Mouse (Mus musculus) kidney, embryonic 15.5 days (tissue): ENCODE results near the gene Cdca4. TPM values are rescaled to one million over a fixed set of nuclear protein-coding genes. Genes with fewer than 3 reads are reported as not detected.
A peak's percentile ranks its signal among the peaks of the same experiment; 100 is the strongest.

Experiments
- ATAC-seq: fragments of 200-750 bp; cut with Nextera tagmentation; replicated peaks from 2 replicates; pipeline ENCODE4 v1.8.0; 2017; ENCODE audit warnings: moderate TSS enrichment; ENCODE audit not compliant: low FRiP score
- H3K27ac ChIP-seq: fragments of 300-500 bp; sonication (generic); 2 replicates; pipeline ENCODE4 v1.5.1; 2015; ENCODE audit warnings: mild to moderate bottlenecking, inconsistent platforms
- H3K27me3 ChIP-seq: fragments of 300-500 bp; sonication (generic); 2 replicates; pipeline ENCODE4 v1.6.1; 2015; ENCODE audit warnings: inconsistent platforms
- H3K36me3 ChIP-seq: fragments of 300-500 bp; sonication (generic); 2 replicates; pipeline ENCODE4 v1.6.1; 2015; ENCODE audit warnings: inconsistent platforms
- H3K4me1 ChIP-seq: fragments of 300-500 bp; sonication (generic); 2 replicates; pipeline ENCODE4 v1.6.1; 2015; ENCODE audit warnings: inconsistent platforms
- H3K4me2 ChIP-seq: fragments of 300-500 bp; sonication (generic); 2 replicates; pipeline ENCODE4 v1.6.1; 2015; ENCODE audit warnings: moderate library complexity, mild to moderate bottlenecking, inconsistent platforms
- H3K4me3 ChIP-seq: fragments of 300-500 bp; sonication (generic); replicated peaks from 2 replicates; pipeline ENCODE4 v1.5.1; 2015; ENCODE audit warnings: mild to moderate bottlenecking, inconsistent platforms
- H3K9ac ChIP-seq: fragments of 300-500 bp; sonication (generic); 2 replicates; pipeline ENCODE4 v1.6.1; 2015; ENCODE audit warnings: mild to moderate bottlenecking, inconsistent platforms
- H3K9me3 ChIP-seq: fragments of 300-500 bp; sonication (generic); replicated peaks from 2 replicates; pipeline ENCODE4 v1.6.1; 2016; ENCODE audit warnings: inconsistent platforms
- WGBS: fragments of 180-500 bp; shearing (Covaris S2); methylation state at CpG from one replicate; pipeline ENCODE4 v1.1.7; 2015; ENCODE audit warnings: mixed read lengths; 5-methylcytosine and 5-hydroxymethylcytosine counted together
- polyA plus RNA-seq: library from polyadenylated mRNA; unstranded; fragments of >200 nt; fragmentation: Nextera tagmentation; extraction: Ambion mirVana; gene quantifications from 2 replicates; pipeline ENCODE4 v1.2.1, GENCODE M21; 2015

The Cdca4 gene
- polyA plus RNA-seq, 1 experiment from 2014 or later: 122 TPM

DNA sequence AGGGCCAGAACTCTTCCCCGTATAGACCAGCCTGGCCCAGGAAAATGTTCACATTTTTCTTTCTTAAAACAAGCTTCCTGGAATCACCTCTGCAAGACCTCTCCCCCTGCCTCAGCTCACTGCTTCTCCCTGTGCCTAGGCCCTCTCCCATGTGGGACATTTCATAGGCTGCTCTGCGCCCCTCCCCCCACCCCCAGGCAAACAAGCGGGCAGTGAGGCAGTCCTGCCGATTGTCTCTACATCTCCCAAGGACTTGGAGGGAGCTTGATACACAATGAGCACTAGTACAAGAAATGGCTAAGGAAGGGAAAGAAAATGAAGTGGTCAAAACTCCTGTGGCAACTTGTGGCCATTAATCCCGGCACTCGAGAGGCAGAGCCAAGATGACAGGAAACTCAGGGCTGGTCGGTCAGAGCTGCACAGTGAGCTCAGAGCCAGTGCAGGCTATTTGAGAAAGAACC lies 34.8 kb downstream of the Cdca4 start:
- H3K36me3 ChIP-seq: no peaks in the 10 kb centered on the region
- H3K4me1 ChIP-seq: peaks cover 43% of the 10 kb centered on the region
- H3K4me3 ChIP-seq: no peak overlapping the region
- H3K27ac ChIP-seq: 0 out of 2 replicates have a peak overlapping the region, but pooled peaks have one; percentile 27
- H3K9me3 ChIP-seq: no peaks in the 10 kb centered on the region
- no peak overlapping the region for H3K9ac ChIP-seq
- peaks cover 14% of the 10 kb centered on the region; the same call in 1 of the 2 replicates for H3K27me3 ChIP-seq
- no peak overlapping the region for H3K4me2 ChIP-seq
- ATAC-seq: no peak
- 25% methylated on average over 7 of the region's 7 CpGs for WGBS

DNA sequence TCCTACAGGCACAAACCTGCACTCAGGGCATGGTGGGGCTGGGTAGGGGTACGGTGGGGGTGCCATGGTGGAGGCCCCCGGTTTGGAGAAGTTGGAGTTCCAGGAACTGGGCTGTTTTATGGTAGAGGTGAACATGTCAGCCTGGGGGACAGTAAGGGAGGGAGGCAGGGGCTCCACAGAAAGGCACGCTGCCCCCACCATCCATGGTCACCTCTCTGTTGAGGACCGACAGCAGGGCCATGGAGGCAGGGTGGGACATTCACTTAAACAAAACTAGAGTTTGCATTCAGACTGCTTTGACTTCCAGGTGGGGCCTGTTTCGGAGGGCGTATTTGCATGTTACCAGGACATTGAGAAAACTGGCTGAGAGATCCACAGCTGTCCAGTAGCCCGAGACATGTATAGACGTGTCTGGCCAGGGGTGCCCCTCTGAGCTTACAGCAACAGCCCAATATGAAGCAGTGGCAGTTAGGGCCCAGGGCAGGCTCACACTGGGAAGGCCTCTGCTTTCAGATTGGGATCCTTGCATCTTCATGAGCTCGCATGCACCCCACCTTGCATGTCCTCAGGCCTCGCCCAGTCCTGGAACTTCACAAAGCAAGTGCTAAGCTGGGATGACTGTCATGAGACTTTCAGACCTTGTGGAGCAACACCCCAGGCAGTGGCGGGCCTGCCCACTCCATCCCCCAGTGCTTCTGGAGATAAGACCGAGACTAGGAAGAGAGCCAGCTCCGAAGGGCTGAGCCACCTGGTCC lies 35.4 kb downstream of the Cdca4 start:
- Histone ChIP-seq H3K36me3 (no peaks in the 10 kb centered on the region), H3K4me3 (no peak overlapping the region), H3K4me2 (no peak overlapping the region), H3K9me3 (no peaks in the 10 kb centered on the region), H3K4me1 (peaks cover 41% of the 10 kb centered on the region), H3K27me3 (peaks cover 8% of the 10 kb centered on the region; the same call in 1 of the 2 replicates), H3K9ac (no peak overlapping the region), H3K27ac (0 out of 2 replicates have a peak overlapping the region, but pooled peaks have one; percentile 27)
- ATAC-seq: no peak
- WGBS: 75% methylated on average over 13 of the region's 13 CpGs

DNA sequence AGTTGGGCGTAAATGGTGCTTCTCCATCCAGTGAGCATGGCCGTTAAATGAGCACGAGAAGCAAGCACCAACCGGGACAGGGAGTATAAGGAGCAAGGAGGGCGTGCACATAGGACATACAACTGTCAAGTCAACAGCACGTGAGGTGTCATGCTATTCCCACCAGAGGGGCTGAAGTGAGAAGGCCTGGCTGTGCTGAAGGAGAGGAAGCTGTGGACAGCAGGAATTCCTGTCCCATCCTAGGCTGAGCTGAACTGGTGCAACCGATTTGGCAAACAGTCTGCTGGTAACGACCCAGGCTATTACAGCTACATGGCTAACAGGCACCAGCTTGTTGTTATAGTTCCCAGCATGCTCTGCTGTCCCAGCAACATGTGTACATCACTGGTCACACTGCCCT lies 38.2 kb downstream of the Cdca4 start:
- Histone ChIP-seq H3K9ac (no peak overlapping the region), H3K27me3 (no peaks in the 10 kb centered on the region), H3K4me1 (peaks cover 22% of the 10 kb centered on the region), H3K9me3 (no peaks in the 10 kb centered on the region), H3K4me3 (no peak overlapping the region), H3K4me2 (no peak overlapping the region), H3K27ac (no peak overlapping the region), H3K36me3 (no peaks in the 10 kb centered on the region)
- 58% methylated on average over 8 of the region's 8 CpGs for WGBS
- ATAC-seq: no peak

DNA sequence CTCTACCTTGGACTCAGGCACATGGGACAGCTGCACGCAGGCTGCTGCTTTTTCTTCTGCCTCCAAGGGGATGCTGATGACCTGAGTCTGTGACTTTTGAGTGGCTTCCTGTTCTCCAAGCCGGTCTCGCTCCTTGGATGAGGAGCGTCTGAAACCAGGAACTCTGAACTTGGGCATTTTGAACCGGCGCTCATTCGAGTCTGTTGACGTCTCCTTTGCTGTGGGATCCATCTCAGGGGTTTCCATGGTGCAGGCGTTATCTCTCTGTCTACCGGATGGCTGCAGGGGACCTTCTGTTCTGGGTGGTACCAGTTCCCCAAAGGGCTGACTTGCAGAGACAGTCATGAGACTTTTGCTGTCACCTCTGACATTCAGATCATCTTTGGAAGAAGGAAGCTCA lies 54.7 kb downstream of the Cdca4 start:
- H3K27me3 ChIP-seq: no peaks in the 10 kb centered on the region
- no peak for ATAC-seq
- no peak overlapping the region for H3K4me3 ChIP-seq
- 90% methylated on average over 10 of the region's 10 CpGs for WGBS
- H3K36me3 ChIP-seq: no peaks in the 10 kb centered on the region
- 0 out of 2 replicates have a peak, but pooled peaks cover 3% of the 10 kb centered on the region for H3K9me3 ChIP-seq
- H3K9ac ChIP-seq: no peak overlapping the region
- H3K4me2 ChIP-seq: no peak overlapping the region
- no peaks in the 10 kb centered on the region for H3K4me1 ChIP-seq
- no peak overlapping the region for H3K27ac ChIP-seq

DNA sequence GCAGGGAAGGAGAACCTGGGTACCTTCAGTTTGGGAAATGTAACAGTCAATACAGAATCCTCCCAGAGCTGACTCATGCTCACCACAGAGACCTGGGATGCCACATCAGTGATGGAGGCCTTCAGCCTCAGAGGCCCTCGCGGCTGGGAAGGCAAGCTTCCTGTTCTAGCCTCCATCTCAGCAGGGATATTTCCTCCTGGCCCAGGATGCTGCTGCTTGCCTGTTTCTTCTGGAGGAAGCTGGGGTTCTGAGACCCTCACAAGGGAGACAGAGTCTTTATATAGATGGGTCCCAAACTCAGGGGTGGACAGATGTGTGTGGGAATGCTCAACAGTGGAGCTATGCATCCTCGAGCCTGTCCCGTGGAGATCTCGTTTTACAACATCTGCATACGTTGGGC lies 55.2 kb downstream of the Cdca4 start:
- Histone ChIP-seq H3K9ac (no peak overlapping the region), H3K4me3 (no peak overlapping the region), H3K36me3 (no peaks in the 10 kb centered on the region), H3K4me1 (no peaks in the 10 kb centered on the region), H3K9me3 (0 out of 2 replicates have a peak, but pooled peaks cover 3% of the 10 kb centered on the region), H3K4me2 (no peak overlapping the region), H3K27ac (no peak overlapping the region), H3K27me3 (no peaks in the 10 kb centered on the region)
- ATAC-seq: no peak
- WGBS: 75% methylated on average over 6 of the region's 6 CpGs

DNA sequence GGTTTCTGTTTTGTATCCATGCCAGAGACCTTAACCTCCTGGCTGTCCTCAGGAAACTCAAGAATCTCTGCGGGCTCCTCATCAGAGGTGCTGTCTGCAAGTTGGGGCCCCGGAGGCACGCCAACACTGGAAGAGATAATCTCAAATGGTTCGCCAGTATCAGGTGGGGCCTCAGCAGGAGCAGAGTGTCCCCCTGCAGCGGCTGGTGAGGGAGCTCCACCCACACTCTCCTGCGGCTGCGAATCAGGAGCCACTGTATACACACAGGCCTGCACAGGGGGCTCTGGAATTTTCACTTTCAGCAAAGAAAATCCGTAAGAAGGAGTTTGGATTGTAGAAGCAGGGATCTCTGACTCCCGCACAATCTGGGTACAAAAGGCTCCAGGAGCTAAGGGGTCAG lies 55.9 kb downstream of the Cdca4 start:
- Histone ChIP-seq H3K27me3 (no peaks in the 10 kb centered on the region), H3K4me3 (no peak overlapping the region), H3K9ac (no peak overlapping the region), H3K4me1 (no peaks in the 10 kb centered on the region), H3K9me3 (0 out of 2 replicates have a peak, but pooled peaks cover 3% of the 10 kb centered on the region), H3K4me2 (no peak overlapping the region), H3K27ac (no peak overlapping the region), H3K36me3 (no peaks in the 10 kb centered on the region)
- 50% methylated on average over 9 of the region's 9 CpGs for WGBS
- ATAC-seq: no peak

DNA sequence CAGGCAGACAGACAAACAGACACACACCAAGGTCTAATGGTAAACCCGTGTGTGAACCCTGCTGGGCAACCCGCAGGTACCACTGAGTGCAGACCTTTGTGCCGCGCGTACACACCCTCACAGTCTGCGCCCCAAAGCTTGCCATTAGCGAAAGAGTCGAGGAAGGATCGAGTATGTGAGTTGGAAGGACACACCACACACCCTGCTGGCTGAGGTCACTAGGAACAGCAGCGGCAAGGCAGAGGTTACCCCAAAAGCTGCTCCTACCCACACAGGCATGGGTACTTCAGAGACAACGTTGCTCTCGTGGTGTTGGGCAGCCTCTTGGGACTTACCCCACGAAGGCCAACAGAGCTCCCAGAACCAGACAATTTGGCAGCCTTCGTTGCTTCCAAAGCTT lies 56.9 kb downstream of the Cdca4 start:
- Histone ChIP-seq H3K4me2 (no peak overlapping the region), H3K4me3 (no peak overlapping the region), H3K4me1 (no peaks in the 10 kb centered on the region), H3K36me3 (no peaks in the 10 kb centered on the region), H3K9me3 (0 out of 2 replicates have a peak, but pooled peaks cover 3% of the 10 kb centered on the region), H3K27ac (no peak overlapping the region), H3K27me3 (no peaks in the 10 kb centered on the region), H3K9ac (no peak overlapping the region)
- ATAC-seq: no peak
- WGBS: 91% methylated on average over 14 of the region's 14 CpGs

DNA sequence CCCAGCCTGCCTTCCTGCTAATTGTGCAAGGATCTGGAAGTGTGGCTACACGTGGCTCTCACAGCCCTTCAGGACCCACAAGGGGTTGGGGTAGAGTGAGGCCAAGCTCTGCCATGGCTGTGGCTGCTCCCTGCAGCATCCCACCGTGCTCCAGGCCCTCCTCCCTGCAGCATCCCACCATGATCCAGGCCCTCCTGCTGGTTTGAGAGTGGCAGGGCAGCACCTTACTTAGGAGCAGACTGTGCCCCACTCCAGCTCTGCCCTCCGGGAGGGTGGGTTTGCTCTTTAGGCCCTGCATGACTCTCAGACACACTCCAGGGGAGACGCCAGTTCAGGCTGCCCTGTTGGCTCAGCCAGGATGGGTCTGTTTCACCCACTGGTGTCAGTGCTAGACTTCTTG lies 58.8 kb downstream of the Cdca4 start:
- Histone ChIP-seq H3K4me3 (no peak overlapping the region), H3K4me1 (no peaks in the 10 kb centered on the region), H3K9me3 (no peaks in the 10 kb centered on the region), H3K27me3 (no peaks in the 10 kb centered on the region), H3K4me2 (no peak overlapping the region), H3K36me3 (no peaks in the 10 kb centered on the region), H3K9ac (no peak overlapping the region), H3K27ac (no peak overlapping the region)
- WGBS: 79% methylated on average over 4 of the region's 4 CpGs
- ATAC-seq: no peak

Other genes starting within 250 kb of the Cdca4 start
- gene Inf2, start 240.6 kb downstream of the Cdca4 start, polyA plus RNA-seq: 3.8 and 4.8 TPM in 2 replicates
- 11.6 and 12.4 TPM in 2 replicates for gene Adssl1, start 209.4 kb downstream of the Cdca4 start, polyA plus RNA-seq
- 255 and 266 TPM in 2 replicates for gene Siva1, start 184.7 kb downstream of the Cdca4 start, polyA plus RNA-seq
- 53.7 and 56.7 TPM in 2 replicates for gene Akt1, start 154.5 kb downstream of the Cdca4 start, polyA plus RNA-seq
- gene Zbtb42, start 150.6 kb downstream of the Cdca4 start, polyA plus RNA-seq: 4.0 and 4.6 TPM in 2 replicates
- 15.8 and 16.6 TPM in 2 replicates for gene Cep170b, start 109.0 kb downstream of the Cdca4 start, polyA plus RNA-seq
- 7.9 and 10.4 TPM in 2 replicates for gene Pld4, start 68.8 kb downstream of the Cdca4 start, polyA plus RNA-seq
- 1.0 and 1.8 TPM in 2 replicates for gene Ahnak2, start 26.8 kb downstream of the Cdca4 start, polyA plus RNA-seq
- gene Clba1, start 20.5 kb downstream of the Cdca4 start, polyA plus RNA-seq: 11.2 and 11.9 TPM in 2 replicates
- 0.12 and 0.14 TPM in 2 replicates for gene Gpr132, start 38.8 kb upstream of the Cdca4 start, polyA plus RNA-seq
- 3.0 and 3.5 TPM in 2 replicates for gene Jag2, start 100.4 kb upstream of the Cdca4 start, polyA plus RNA-seq
- gene Nudt14, start 112.7 kb upstream of the Cdca4 start, polyA plus RNA-seq: 87.5 and 88.5 TPM in 2 replicates
- gene Btbd6, start 147.1 kb upstream of the Cdca4 start, polyA plus RNA-seq: 24.7 and 25.3 TPM in 2 replicates
- 62.4 and 70.4 TPM in 2 replicates for gene Brf1, start 171.3 kb upstream of the Cdca4 start, polyA plus RNA-seq
- gene Pacs2, start 185.1 kb upstream of the Cdca4 start, polyA plus RNA-seq: 12.6 and 14.3 TPM in 2 replicates
- gene Tex22, start 245.1 kb upstream of the Cdca4 start, polyA plus RNA-seq: 0.80 TPM in 1 of 2 replicates, not detected in the other